Mouse (Mus musculus) heart, adult 2 months (tissue): ENCODE data around the gene Bend7. TPM values are rescaled to one million over a fixed set of nuclear protein-coding genes. Genes with fewer than 3 reads are reported as not detected.

Source experiments
- DNase-seq, 2 experiments: peaks; one replicate each; pipeline ENCODE4 v3.0.0; 2021
- H3K27ac ChIP-seq: fragments of 200-600 bp; 2 replicates; pipeline ENCODE4 v1.8.1; 2022
- H3K27me3 ChIP-seq: fragments of 200-500 bp; 2 replicates; pipeline ENCODE4 v1.6.1; 2012; ENCODE audit warnings: mild to moderate bottlenecking, low read length, inconsistent platforms, mixed read lengths; ENCODE audit not compliant: control insufficient read depth, insufficient read depth
- H3K36me3 ChIP-seq: fragments of 200-500 bp; 2 replicates; pipeline ENCODE4 v1.6.1; 2012; ENCODE audit warnings: low read length, inconsistent platforms; ENCODE audit not compliant: control insufficient read depth, insufficient read depth
- H3K4me1 ChIP-seq: fragments of 200-500 bp; 2 replicates; pipeline ENCODE4 v1.6.1; 2011; ENCODE audit warnings: low read length; ENCODE audit not compliant: control insufficient read depth, insufficient read depth
- H3K4me3 ChIP-seq: fragments of 200-600 bp; 2 replicates; pipeline ENCODE4 v1.8.1; 2022
- H3K79me2 ChIP-seq: fragments of 200-500 bp; replicated peaks from 2 replicates; pipeline ENCODE4 v1.6.1; 2012; ENCODE audit warnings: mild to moderate bottlenecking, inconsistent platforms, low read length, moderate library complexity, mixed read lengths; ENCODE audit not compliant: control insufficient read depth, insufficient read depth
- H3K9ac ChIP-seq: fragments of 200-500 bp; 2 replicates; pipeline ENCODE4 v1.6.1; 2012; ENCODE audit warnings: low read depth, mild to moderate bottlenecking, control low read depth, inconsistent platforms, low read length, mixed read lengths
- CTCF ChIP-seq: fragments of 200-600 bp; IDR thresholded peaks from 2 replicates; pipeline ENCODE4 v1.8.1; 2022; ENCODE audit warnings: antibody characterized with exemption, mild to moderate bottlenecking, moderate library complexity
- EP300 ChIP-seq: fragments of 200-500 bp; IDR thresholded peaks from 2 replicates; pipeline ENCODE4 v1.6.1; 2011; ENCODE audit warnings: low read depth, low read length, control low read depth; ENCODE audit not compliant: insufficient read depth
- POLR2A ChIP-seq: fragments of 200-500 bp; IDR thresholded peaks from 2 replicates; pipeline ENCODE4 v1.6.1; 2011; ENCODE audit warnings: mild to moderate bottlenecking, low read depth, low read length, control low read depth; ENCODE audit not compliant: insufficient read depth
- WGBS: fragments of 180-500 bp; shearing (Covaris S2); methylation state at CpG from one replicate; pipeline ENCODE4 v1.1.7; 2018; 5-methylcytosine and 5-hydroxymethylcytosine counted together
- intact Hi-C: fragments of 180-260 bp; cut with DNase I; formaldehyde crosslinking; loops from one replicate; pipeline ENCODE4 v1.15.1; 2025
- long read RNA-seq: library from polyadenylated mRNA; stranded (forward); transcript quantifications from one replicate; pipeline ENCODE4 v2.0.0, GENCODE M21; 2021
- polyA plus RNA-seq: library from polyadenylated mRNA; depleted of rRNA; stranded (reverse); fragments of >200 nt; gene quantifications from 2 replicates; pipeline ENCODE4 v1.2.3, GENCODE M21; 2012; rRNA removed
- total RNA-seq, 2 experiments: library from RNA; stranded (reverse); gene quantifications; 2 replicates each; pipeline ENCODE4 v1.2.3; 2021

Bend7 gene
- total RNA-seq = 1 to 10 TPM; 4.5 to 5.5 TPM
- polyA plus RNA-seq = 2.9 and 3.9 TPM in 2 replicates
- long read RNA-seq, partial matches to known transcripts = 0 of 5 reads
- long read RNA-seq, other reads (novel, unspliced or antisense) = 2 of 5 reads

GRCm38 (mm10) chr2:4717769-4718661, at the start of gene Bend7:
Bend7 (plus strand) TSS chr2:4717831.
- Histone ChIP-seq H3K9ac (peak within 1 kb of the TSS; percentile 97), H3K79me2 (no peaks in the 10 kb centered on the region), H3K4me1 (no peaks in the 10 kb centered on the region), H3K36me3 (no peaks in the 10 kb centered on the region), H3K27me3 (no peaks in the 10 kb centered on the region), H3K27ac (peak within 1 kb of the TSS; percentile 82), H3K4me3 (peak within 1 kb of the TSS; percentile 71)
- 1% methylated on average over 105 of the region's 124 CpGs for WGBS
- TF ChIP-seq CTCF (no peak), EP300 (no peak), POLR2A (no peak)
- peak; percentile 67 to 69 for DNase-seq
- intact Hi-C loops = loop anchor here (5.0 kb wide), 1 partner anchor 164 kb away; the partner anchor contains the start of gene Sephs1

- no peaks in the 10 kb centered on the region for H3K79me2 ChIP-seq
- TF ChIP-seq POLR2A = no peak
- TF ChIP-seq CTCF = no peak
- no peak for TF ChIP-seq EP300
- H3K27ac ChIP-seq = no peak overlapping the region
- H3K27me3 ChIP-seq = no peaks in the 10 kb centered on the region; the same call in 1 of the 2 replicates
- no peaks in the 10 kb centered on the region for H3K4me1 ChIP-seq
- no peak overlapping the region for H3K9ac ChIP-seq
- H3K36me3 ChIP-seq = no peaks in the 10 kb centered on the region
- intact Hi-C loops = no loop called here
- DNase-seq = no peak
- WGBS = 60% methylated on average over 2 of the region's 2 CpGs
- no peak overlapping the region for H3K4me3 ChIP-seq
Measured at GRCm38 (mm10) chr2:4668626-4669025, 49.0 kb upstream of the Bend7 start.

GRCm38 (mm10) chr2:4669701-4670100, 47.9 kb upstream of the Bend7 start:
- 84% methylated on average over 8 of the region's 8 CpGs for WGBS

GRCm38 (mm10) chr2:4671636-4672035, 46.0 kb upstream of the Bend7 start:
- DNase-seq = no peak
- no peaks in the 10 kb centered on the region for H3K4me1 ChIP-seq
- no peaks in the 10 kb centered on the region for H3K36me3 ChIP-seq
- H3K79me2 ChIP-seq = no peaks in the 10 kb centered on the region
- H3K9ac ChIP-seq = no peak overlapping the region
- peaks cover 1% of the 10 kb centered on the region; the same call in 1 of the 2 replicates for H3K27me3 ChIP-seq
- H3K4me3 ChIP-seq = no peak overlapping the region
- WGBS = 79% methylated on average over 8 of the region's 8 CpGs
- H3K27ac ChIP-seq = no peak overlapping the region
- TF ChIP-seq EP300 (no peak), CTCF (no peak), POLR2A (no peak)
- intact Hi-C loops = no loop called here

More at GRCm38 (mm10) chr2:4669701-4670100, 47.9 kb upstream of the Bend7 start:
- H3K4me1 ChIP-seq = no peaks in the 10 kb centered on the region
- H3K79me2 ChIP-seq = no peaks in the 10 kb centered on the region
- H3K27me3 ChIP-seq = no peaks in the 10 kb centered on the region; the same call in 1 of the 2 replicates
- H3K27ac ChIP-seq = no peak overlapping the region
- TF ChIP-seq POLR2A = no peak
- no peak for TF ChIP-seq EP300
- no peak for TF ChIP-seq CTCF
- H3K9ac ChIP-seq = no peak overlapping the region
- no peak for DNase-seq
- intact Hi-C loops = no loop called here
- no peaks in the 10 kb centered on the region for H3K36me3 ChIP-seq
- H3K4me3 ChIP-seq = no peak overlapping the region

- DNase-seq = no peak
- H3K36me3 ChIP-seq = no peaks in the 10 kb centered on the region
- H3K4me1 ChIP-seq = peaks cover 1% of the 10 kb centered on the region; the same call in 1 of the 2 replicates
- intact Hi-C loops = no loop called here
- no peak overlapping the region for H3K27ac ChIP-seq
- peaks cover 1% of the 10 kb centered on the region; the same call in 1 of the 2 replicates for H3K27me3 ChIP-seq
- no peak overlapping the region for H3K9ac ChIP-seq
- 65% methylated on average over 3 of the region's 3 CpGs for WGBS
- no peak for TF ChIP-seq EP300
- H3K4me3 ChIP-seq = no peak overlapping the region
- H3K79me2 ChIP-seq = no peaks in the 10 kb centered on the region
Measured at GRCm38 (mm10) chr2:4679886-4680285, 37.7 kb upstream of the Bend7 start.

GRCm38 (mm10) chr2:4711262-4711661, 6.4 kb upstream of the Bend7 start:
- no peaks in the 10 kb centered on the region for H3K36me3 ChIP-seq
- 50% methylated on average over 5 of the region's 5 CpGs for WGBS
- H3K9ac ChIP-seq = no peak overlapping the region
- H3K27ac ChIP-seq = no peak overlapping the region
- TF ChIP-seq CTCF (peak; percentile 65), EP300 (no peak)
- no peak overlapping the region for H3K4me3 ChIP-seq
- intact Hi-C loops = no loop called here
- DNase-seq = no peak
- no peaks in the 10 kb centered on the region for H3K4me1 ChIP-seq
- H3K27me3 ChIP-seq = no peaks in the 10 kb centered on the region
- no peaks in the 10 kb centered on the region for H3K79me2 ChIP-seq
